In the genomic region with DNA sequence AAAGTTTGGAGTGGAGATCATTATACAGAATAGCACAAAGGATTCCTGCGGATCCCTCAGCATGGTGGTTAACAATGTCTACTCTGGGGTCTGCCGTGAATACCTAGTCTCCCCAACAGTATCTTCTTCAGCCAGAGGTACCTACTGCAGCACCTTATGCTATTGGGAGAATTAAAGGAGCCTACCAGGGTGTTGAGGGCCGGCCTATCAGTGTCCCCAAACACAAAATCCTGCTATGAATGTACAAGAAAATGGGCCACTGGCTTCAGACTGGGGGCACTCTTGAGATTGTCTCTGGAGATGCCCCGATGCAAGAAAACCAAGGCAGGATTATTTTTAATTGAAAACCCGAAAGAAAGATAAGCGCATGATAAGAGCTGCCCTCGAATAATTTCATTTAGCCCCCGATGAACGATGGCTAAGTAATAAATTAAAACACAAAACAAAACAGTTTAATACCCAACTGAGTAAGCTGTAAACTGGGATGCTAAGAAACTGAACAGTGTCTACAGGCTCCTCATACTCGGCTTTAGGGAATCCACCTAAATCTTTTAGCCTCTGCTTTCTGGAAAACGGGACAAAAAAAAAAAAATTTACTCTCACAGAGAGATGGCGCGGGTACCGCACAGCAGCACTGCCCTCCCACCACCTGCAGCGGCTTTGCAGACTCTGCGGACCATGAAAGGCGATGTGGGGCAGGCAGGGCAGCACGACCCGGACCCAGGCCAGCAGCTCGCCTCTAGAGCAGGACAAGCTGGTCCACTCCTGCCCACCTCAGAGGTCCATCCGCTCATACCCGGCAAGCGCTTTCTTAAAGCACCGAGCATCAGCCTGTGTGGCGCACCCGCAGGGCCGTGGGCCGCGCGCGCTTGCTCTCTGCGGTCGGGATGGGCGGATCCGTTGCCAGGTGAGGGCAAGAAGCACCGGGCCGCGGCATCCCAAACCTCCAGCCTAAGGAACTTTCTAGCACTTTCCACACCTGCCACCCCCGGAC, we compare ENCODE assay signal across 8 mouse cellular contexts. TPM values are rescaled to one million over a fixed set of nuclear protein-coding genes. Genes with fewer than 3 reads are reported as not detected.
DNase-seq lines count a peak whose midpoint lies in the region; ATAC-seq and TF ChIP-seq lines count a peak whose summit lies in the region.

No protein-coding gene starts in this region.

- TF ChIP-seq CTCF in liver, embryonic 14.5 days (IDR thresholded peaks at IDR 0.05; ENCODE audit: low read depth), result no peak; the same call in 1 of the 2 replicates

- H3K9me3 ChIP-seq in liver, embryonic 14.5 days (ENCODE audit: control insufficient read depth, low read length), result no peaks in the 10 kb centered on the region

- 0 out of 2 replicates have a peak, but pooled peaks have one; percentile 24 for TF ChIP-seq EP300 in liver, embryonic 14.5 days (IDR thresholded peaks at IDR 0.05; ENCODE audit: low read depth)

- peak overlapping the region; percentile 77 to 94 for H3K4me3 ChIP-seq in liver, embryonic 14.5 days (ENCODE audit: insufficient read depth in 1 of 2, low read depth in 2 of 2, low read length in 2 of 2)

- H3K36me3 ChIP-seq in liver, embryonic 14.5 days (replicated peaks; ENCODE audit: control insufficient read depth, insufficient read depth, low read depth), result peaks cover 9% of the 10 kb centered on the region

- H3K4me1 ChIP-seq in liver, embryonic 14.5 days (replicated peaks; ENCODE audit: control insufficient read depth in 2 of 2, insufficient read depth in 2 of 2, low read length in 1 of 2), result peaks cover 29 to 34% of the 10 kb centered on the region in 2 experiments

- H3K27ac ChIP-seq in liver, embryonic 14.5 days, result peak overlapping the region; percentile 99

- DNase-seq in 3T3-L1 (ENCODE audit: low read depth, low spot score) (peak; percentile 41), adipocyte (ENCODE audit: low spot score) (peak; percentile 9)
- DNase-seq in embryo, embryonic 11 days, result peak; percentile 74
- peak; percentile 10 to 24 for DNase-seq in gastrocnemius, postnatal 36 days
- DNase-seq in kidney, adult 11 months, result peak; percentile 39
- peak in 2 of 3 experiments; percentile 57 to 58 for DNase-seq in liver, embryonic 14.5 days (ENCODE audit: low read depth in 3 of 3, low spot score in 3 of 3)
- peak; percentile 66 for DNase-seq in neural tube, embryonic 10.5 days (ENCODE audit: extremely low spot score, low spot score)
- DNase-seq in testis, postnatal 10 days (ENCODE audit: low spot score), result peak; percentile 69

- 3% methylated on average over 39 of the region's 39 CpGs for WGBS in liver, embryonic 14.5 days (ENCODE audit: insufficient replicate concordance)

- H3K9ac ChIP-seq in liver, embryonic 14.5 days (replicated peaks), result peak overlapping the region; percentile 93

- intact Hi-C loops in gastrocnemius, postnatal 36 days (cut with DNase I), result loop anchor here (5.0 kb wide), 1 partner anchor 51 kb away; the partner anchor contains the start of gene Mettl9

- peak overlapping the region; percentile 97 for H3K4me2 ChIP-seq in liver, embryonic 14.5 days (ENCODE audit: low read depth)

- peaks cover 2% of the 10 kb centered on the region; the same call in 1 of the 2 replicates for H3K27me3 ChIP-seq in liver, embryonic 14.5 days (ENCODE audit: control insufficient read depth, insufficient read depth, low read length)

- peak; percentile 67 for ATAC-seq in liver, embryonic 14.5 days (ENCODE audit: insufficient read depth)

RNA-seq across cellular contexts. Expression of gene Cdr2, which starts 0.9 kb away (rescaled TPM):
- total RNA-seq in gastrocnemius, postnatal 36 days (2021), result 1 to 10 TPM; 2.8 to 3.0 TPM
- 67.9 and 100 TPM in 2 replicates for polyA plus RNA-seq in liver, embryonic 14.5 days (2012; rRNA removed)
- polyA plus RNA-seq in liver, embryonic 14.5 days (2014; fragmentation: Nextera tagmentation; extraction: Ambion mirVana), result 56.3 and 59.8 TPM in 2 replicates

RNA-seq across cellular contexts. Expression of gene Mfsd13b, which starts 1.1 kb away (rescaled TPM):
- not detected for total RNA-seq in gastrocnemius, postnatal 36 days (2021)
- 0.04 and 0.06 TPM in 2 replicates for polyA plus RNA-seq in liver, embryonic 14.5 days (2012; rRNA removed)
- polyA plus RNA-seq in liver, embryonic 14.5 days (2014; fragmentation: Nextera tagmentation; extraction: Ambion mirVana), result not detected in 2 replicates

RNA-seq across cellular contexts. Expression of gene Mettl9, which starts 53.0 kb away (rescaled TPM):
- 10 to 100 TPM; 18.5 to 19.7 TPM for total RNA-seq in gastrocnemius, postnatal 36 days (2021)
- polyA plus RNA-seq in liver, embryonic 14.5 days (2012; rRNA removed), result 12.2 and 18.5 TPM in 2 replicates
- polyA plus RNA-seq in liver, embryonic 14.5 days (2014; fragmentation: Nextera tagmentation; extraction: Ambion mirVana), result 45.3 and 49.1 TPM in 2 replicates

Comparison
In these comparisons a context has a peak if more than half of its experiments do, and no peak if none do; other contexts are left out.
1. Peak in every context shown above with its lines: DNase-seq, ATAC-seq, H3K4me3 ChIP-seq and H3K27ac ChIP-seq.
2. DNase-seq: peak in every context shown above with its lines; median percentile 74 in embryo, embryonic 11 days; 69 in testis, postnatal 10 days; 66 in neural tube, embryonic 10.5 days; 58 in liver, embryonic 14.5 days; 41 in 3T3-L1; 39 in kidney, adult 11 months; 17 in gastrocnemius, postnatal 36 days; 9 in adipocyte.